Mouse (Mus musculus): ENCODE measurements around the gene Lama2. TPM values are rescaled to one million over a fixed set of nuclear protein-coding genes. Genes with fewer than 3 reads are reported as not detected.
"Not testable (repeated sequence)": the region's sequence is repeated elsewhere in the genome, so short reads cannot be mapped to it uniquely, and the experiment has no call there.

The Lama2 gene
- polyA plus RNA-seq, 1 experiment from 2014 or later, result 21.3 TPM

GRCm38 (mm10) chr10:26949667-26950066 is 669.9 kb downstream of the Lama2 start:
- Histone ChIP-seq H3K36me3 (no peaks in the 10 kb centered on the region), H3K27me3 (no peaks in the 10 kb centered on the region), H3K4me1 (no peaks in the 10 kb centered on the region), H3K9ac (no peak overlapping the region), H3K4me2 (replicated peaks) (no peak overlapping the region), H3K9me3 (no peaks in the 10 kb centered on the region), H3K4me3 (no peak overlapping the region), H3K27ac (no peak overlapping the region)
- WGBS, result 74% methylated on average over 8 of the region's 8 CpGs
- no peak for ATAC-seq (ENCODE audit: insufficient number of reproducible peaks, insufficient read depth, low FRiP score, low TSS enrichment)

- no peaks in the 10 kb centered on the region for H3K36me3 ChIP-seq
- H3K4me2 ChIP-seq (replicated peaks), result no peak overlapping the region
- no peaks in the 10 kb centered on the region for H3K4me1 ChIP-seq
- H3K9me3 ChIP-seq, result no peaks in the 10 kb centered on the region
- no peak overlapping the region for H3K9ac ChIP-seq
- no peak overlapping the region for H3K27ac ChIP-seq
- no peak overlapping the region for H3K4me3 ChIP-seq
- no peaks in the 10 kb centered on the region for H3K27me3 ChIP-seq
- WGBS, result 74% methylated on average over 2 of the region's 2 CpGs
- no peak for ATAC-seq (ENCODE audit: insufficient number of reproducible peaks, insufficient read depth, low FRiP score, low TSS enrichment)
Observed at GRCm38 (mm10) chr10:26948331-26948730, 671.2 kb downstream of the Lama2 start.

GRCm38 (mm10) chr10:26939549-26939948 is 680.0 kb downstream of the Lama2 start:
- WGBS, result 50% methylated on average over 1 of the region's 1 CpGs
- Histone ChIP-seq H3K9ac (no peak overlapping the region), H3K36me3 (no peaks in the 10 kb centered on the region), H3K4me1 (no peaks in the 10 kb centered on the region), H3K4me3 (no peak overlapping the region), H3K27ac (no peak overlapping the region), H3K27me3 (no peaks in the 10 kb centered on the region), H3K9me3 (no peaks in the 10 kb centered on the region), H3K4me2 (replicated peaks) (no peak overlapping the region)
- ATAC-seq (ENCODE audit: insufficient number of reproducible peaks, insufficient read depth, low FRiP score, low TSS enrichment), result no peak

GRCm38 (mm10) chr10:26938464-26938863 is 681.1 kb downstream of the Lama2 start:
- not testable (repeated sequence) for H3K27me3 ChIP-seq; H3K4me3 ChIP-seq; H3K4me1 ChIP-seq; H3K36me3 ChIP-seq; H3K4me2 ChIP-seq (replicated peaks); H3K9me3 ChIP-seq; H3K27ac ChIP-seq; ATAC-seq (ENCODE audit: insufficient number of reproducible peaks, insufficient read depth, low FRiP score, low TSS enrichment); H3K9ac ChIP-seq
- WGBS, result 80% methylated on average over 4 of the region's 4 CpGs

GRCm38 (mm10) chr10:26936056-26936455 is 683.5 kb downstream of the Lama2 start:
- H3K36me3 ChIP-seq; H3K4me3 ChIP-seq; H3K27ac ChIP-seq; H3K9me3 ChIP-seq; ATAC-seq (ENCODE audit: insufficient number of reproducible peaks, insufficient read depth, low FRiP score, low TSS enrichment); H3K4me1 ChIP-seq; H3K4me2 ChIP-seq (replicated peaks); H3K27me3 ChIP-seq; H3K9ac ChIP-seq: not testable (repeated sequence)
- WGBS, result 84% methylated on average over 6 of the region's 6 CpGs

All from embryonic facial prominence, embryonic 12.5 days (tissue).